Mouse (Mus musculus): ENCODE results near the gene Bag5.

DNA sequence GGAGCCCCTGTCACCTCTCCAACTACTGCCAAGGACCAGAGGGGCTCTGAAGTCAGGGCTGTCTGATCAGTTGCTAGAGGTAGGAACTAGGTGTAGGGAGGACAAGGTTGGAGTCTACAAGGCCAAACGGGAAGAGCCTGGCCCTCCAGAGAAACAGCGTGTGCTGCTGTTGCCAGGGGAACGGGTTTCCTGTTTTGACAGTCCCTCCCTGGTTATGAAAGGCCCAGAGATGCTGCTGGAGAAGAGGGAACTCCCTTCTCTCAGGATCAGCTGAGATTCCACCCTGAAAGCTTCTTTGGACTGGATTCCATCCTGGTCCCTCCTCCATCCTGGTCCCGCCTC lies 13.0 kb upstream of the Bag5 start:
- no peak for TF ChIP-seq CTCF (IDR thresholded peaks at IDR 0.05; ENCODE audit: borderline replicate concordance, extremely low read depth, insufficient read depth, insufficient read length)
- no peak for TF ChIP-seq POLR2A (IDR thresholded peaks at IDR 0.05; ENCODE audit: borderline replicate concordance, extremely low read depth, insufficient read depth, insufficient read length, poor library complexity, severe bottlenecking)
